Mouse (Mus musculus) A20 (cell line): ENCODE data around the gene Tmem198.

ENCODE experiments used
- DNase-seq: peaks from one replicate; pipeline ENCODE4 v3.0.0-alpha.2; 2011; ENCODE audit warnings: low read depth, low spot score

The Tmem198 gene

GRCm38 (mm10) chr1:75487405-75488161 is 8.3 kb downstream of the Tmem198 start:
- peak; percentile 90 for DNase-seq

GRCm38 (mm10) chr1:75490785-75491551 is 11.6 kb downstream of the Tmem198 start:
- no peak for DNase-seq

- DNase-seq, result no peak
These were observed 13.3 kb downstream of the Tmem198 start for GRCm38 (mm10) chr1:75492579-75493170.

GRCm38 (mm10) chr1:75494878-75495548 is 15.7 kb downstream of the Tmem198 start:
- DNase-seq, result peak; percentile 46

GRCm38 (mm10) chr1:75498897-75499296 is 19.6 kb downstream of the Tmem198 start:
- no peak for DNase-seq

GRCm38 (mm10) chr1:75499441-75499840 is 20.1 kb downstream of the Tmem198 start:
- DNase-seq, result peak; percentile 47

- no peak for DNase-seq
These were observed 22.6 kb downstream of the Tmem198 start for GRCm38 (mm10) chr1:75501905-75502304.

GRCm38 (mm10) chr1:75502945-75503650 is 23.8 kb downstream of the Tmem198 start:
- DNase-seq, result no peak

GRCm38 (mm10) chr1:75503651-75503980 is 24.3 kb downstream of the Tmem198 start:
- DNase-seq, result no peak

- no peak for DNase-seq
These were observed 25.1 kb downstream of the Tmem198 start for GRCm38 (mm10) chr1:75504256-75505045.

- DNase-seq, result no peak
These were observed 26.0 kb downstream of the Tmem198 start for GRCm38 (mm10) chr1:75505159-75505955.

GRCm38 (mm10) chr1:75505956-75506831 is 26.9 kb downstream of the Tmem198 start, which contains the start of gene Obsl1:
Gene Obsl1 (minus strand): TSS chr1:75506452.
- no peak for DNase-seq

GRCm38 (mm10) chr1:75507006-75507405 is 27.7 kb downstream of the Tmem198 start, which contains the start of gene Inha:
Gene Inha (plus strand): TSS chr1:75507077.
- no peak for DNase-seq

GRCm38 (mm10) chr1:75509586-75509985 is 30.3 kb downstream of the Tmem198 start:
- no peak for DNase-seq

- DNase-seq, result no peak
These were observed 30.8 kb downstream of the Tmem198 start for GRCm38 (mm10) chr1:75510154-75510553.

- no peak for DNase-seq
These were observed 32.3 kb downstream of the Tmem198 start for GRCm38 (mm10) chr1:75511437-75512210.

- DNase-seq, result no peak
These were observed 33.2 kb downstream of the Tmem198 start for GRCm38 (mm10) chr1:75512550-75512949.
